Mouse (Mus musculus): ENCODE results near the gene Kcne1.

Gene Kcne1

DNA sequence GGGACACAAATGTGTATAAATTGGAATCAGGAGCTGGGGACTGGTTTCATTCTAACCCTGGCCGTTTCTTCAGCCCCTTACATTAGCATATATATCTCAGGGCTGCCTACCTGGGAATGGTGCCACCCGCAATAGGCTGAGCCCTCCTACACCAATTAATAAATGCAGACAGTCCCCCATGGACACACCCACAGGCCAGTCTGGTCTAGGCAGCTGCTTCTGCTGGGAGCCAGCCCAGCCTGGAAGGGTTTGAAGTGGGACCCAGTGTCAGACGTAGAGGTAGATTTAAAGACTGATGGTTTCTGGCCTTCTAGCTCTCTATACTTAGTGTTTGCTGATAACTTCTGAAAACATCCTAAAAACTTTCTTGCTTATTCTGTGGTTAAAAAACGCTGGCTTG, 50.1 kb downstream of the Kcne1 start:
- no peak for DNase-seq (ENCODE audit: low spot score in 2 of 2)

GRCm38 (mm10) chr16:92307947-92308346, 51.3 kb downstream of the Kcne1 start:
- no peak for DNase-seq (ENCODE audit: low spot score in 2 of 2)

GRCm38 (mm10) chr16:92305519-92305918, 53.7 kb downstream of the Kcne1 start:
- no peak for DNase-seq (ENCODE audit: low spot score in 2 of 2)

GRCm38 (mm10) chr16:92302506-92302905, 56.8 kb downstream of the Kcne1 start:
- no peak for DNase-seq (ENCODE audit: low spot score in 2 of 2)

GRCm38 (mm10) chr16:92301989-92302388, 57.3 kb downstream of the Kcne1 start:
- DNase-seq (ENCODE audit: low spot score in 2 of 2): no peak

DNA sequence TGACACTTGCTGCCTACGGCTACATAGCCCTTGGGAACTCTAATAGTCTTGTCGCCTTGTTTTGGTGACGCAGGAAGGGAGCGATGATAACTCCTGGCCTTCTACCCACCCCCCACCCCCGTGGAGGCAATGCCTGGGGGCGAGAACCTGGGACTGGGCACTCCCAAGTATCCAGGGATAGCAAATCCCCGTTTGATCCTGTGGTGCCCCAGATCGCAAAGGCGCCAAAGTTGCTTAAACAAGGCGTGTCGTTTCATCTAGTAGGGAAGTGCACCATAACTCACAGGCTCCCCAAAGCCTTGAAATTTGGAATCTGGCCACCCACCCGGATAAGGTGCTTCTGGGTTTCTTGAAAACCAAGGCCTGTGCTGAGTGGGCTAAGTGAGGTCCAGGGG, 57.9 kb downstream of the Kcne1 start:
- DNase-seq (ENCODE audit: low spot score in 2 of 2): no peak

DNA sequence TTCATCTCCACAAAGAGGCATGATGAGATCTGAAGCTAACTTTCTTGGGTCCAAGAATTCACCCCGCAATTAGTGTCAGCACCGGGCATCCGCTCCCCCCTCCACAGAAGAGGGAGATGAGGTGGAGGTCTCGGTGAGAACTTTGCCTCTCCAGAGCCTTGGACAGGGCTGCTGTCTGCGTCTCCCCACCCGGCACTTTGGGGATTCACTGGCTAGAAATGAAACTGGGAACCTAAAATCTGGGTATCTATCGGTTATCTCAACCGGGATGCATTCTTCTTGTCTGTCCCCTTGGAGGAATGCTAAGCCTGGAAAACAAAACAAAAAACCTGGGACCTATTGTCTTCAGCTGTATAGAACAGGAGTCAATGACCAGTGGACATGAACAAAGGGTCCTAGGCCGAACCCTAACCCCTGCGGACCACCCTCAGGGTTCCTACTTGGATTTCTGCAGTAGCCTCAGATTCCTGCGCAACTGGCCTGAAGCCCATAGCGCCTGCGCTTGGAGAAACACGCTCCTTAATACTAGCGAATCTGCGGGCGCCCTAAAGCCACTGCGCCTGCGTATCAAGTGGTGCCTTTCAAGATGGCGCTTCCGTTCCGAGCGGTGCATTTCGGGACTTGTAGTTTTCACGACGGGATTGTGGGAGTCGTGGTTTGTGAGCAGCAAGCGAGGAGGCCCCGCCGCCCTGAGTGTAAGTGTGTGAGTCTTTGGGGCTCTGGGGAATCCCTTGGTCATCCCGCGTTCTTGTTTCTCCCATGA, 58.4 kb downstream of the Kcne1 start, which contains the start of gene Smim11:
TSS of gene Smim11 (plus strand) at position 638 of the 763 bp plus-strand sequence.
- peak; percentile 88 to 92 for DNase-seq (ENCODE audit: low spot score in 2 of 2)

Data from urinary bladder, postnatal 4 days (tissue).